Mouse (Mus musculus) G1E (cell line): ENCODE data around the gene Dock4.

Experiments used
- CTCF ChIP-seq: IDR thresholded peaks from 2 replicates; pipeline ENCODE4 v1.5.1; 2012; ENCODE audit warnings: low read depth, low read length, inconsistent platforms, mixed read lengths
- GATA1 ChIP-seq: IDR thresholded peaks from 2 replicates; pipeline ENCODE4 v1.6.1; 2012; ENCODE audit warnings: borderline replicate concordance, low read length, inconsistent platforms, mixed read lengths
- GATA2 ChIP-seq: IDR thresholded peaks from 2 replicates; pipeline ENCODE4 v1.6.1; 2012; ENCODE audit warnings: low read depth, low read length, inconsistent platforms, borderline replicate concordance
- TAL1 ChIP-seq: conservative IDR thresholded peaks from 2 replicates; pipeline ENCODE4 v1.6.1; 2012; ENCODE audit warnings: low read depth, low read length, inconsistent platforms, mixed read lengths

DNA sequence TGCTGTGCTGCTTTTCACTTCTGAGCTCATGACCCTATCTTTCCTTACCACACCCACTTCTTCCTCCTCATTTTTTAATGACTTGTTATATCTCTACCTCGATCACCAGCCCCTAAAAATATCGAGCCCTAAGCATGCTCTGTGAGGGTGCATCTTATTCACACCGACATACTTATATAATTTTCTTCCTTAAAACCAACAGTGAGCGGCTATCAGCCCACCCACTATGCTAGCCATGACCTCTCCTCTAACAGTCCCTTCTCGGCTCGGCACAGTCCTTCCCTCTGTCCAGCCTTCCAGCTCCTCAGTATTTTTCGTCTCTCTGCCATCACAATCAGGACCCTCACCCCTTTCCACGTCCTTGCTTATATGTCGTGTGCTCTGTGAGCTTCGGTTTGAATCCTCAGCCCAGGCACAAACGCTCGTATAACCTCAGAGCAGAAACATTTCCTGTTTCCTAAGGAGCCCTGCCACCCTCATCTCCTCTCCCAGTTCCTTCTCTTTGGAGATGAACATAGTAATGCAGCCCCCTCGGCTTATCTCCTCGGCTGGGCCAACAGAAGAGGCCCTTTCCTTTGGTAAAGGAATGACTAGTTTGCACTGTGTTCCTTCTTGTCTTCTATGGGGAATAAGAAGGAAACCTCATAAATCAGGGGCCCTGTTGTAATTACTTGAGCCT, 351.2 kb downstream of the Dock4 start:
- TF ChIP-seq CTCF: no peak
- no peak for TF ChIP-seq GATA2
- no peak for TF ChIP-seq TAL1
- no peak for TF ChIP-seq GATA1
